Mouse (Mus musculus) heart, embryonic 14.5 days (tissue): ENCODE measurements around the gene Creb3l2. TPM values are rescaled to one million over a fixed set of nuclear protein-coding genes. Genes with fewer than 3 reads are reported as not detected.
"Not testable (repeated sequence)": the region's sequence is repeated elsewhere in the genome, so short reads cannot be mapped to it uniquely, and the experiment has no call there.

ENCODE experiments used
- ATAC-seq: fragments of 200-750 bp; cut with Nextera tagmentation; 2 replicates; pipeline ENCODE4 v1.8.0; 2017; ENCODE audit warnings: low read depth, moderate TSS enrichment; ENCODE audit not compliant: insufficient number of reproducible peaks, insufficient read depth, low FRiP score
- H3K27ac ChIP-seq, 2 experiments: fragments of 200-500 bp in 1 of 2; fragments of 300-500 bp in 1 of 2; sonication (generic) in 1 of 2; replicated peaks in 1 of 2; 2 replicates each; pipeline ENCODE4 v1.5.1; 2012 to 2014; ENCODE audit warnings: low read depth in 2 of 2, low read length in 2 of 2, control low read depth in 1 of 2, mild to moderate bottlenecking in 1 of 2, mixed read lengths in 1 of 2; ENCODE audit not compliant: control insufficient read depth in 1 of 2, insufficient read depth in 1 of 2
- H3K27me3 ChIP-seq: fragments of 300-500 bp; sonication (generic); 2 replicates; pipeline ENCODE4 v1.6.1; 2014; ENCODE audit warnings: mild to moderate bottlenecking, low read length, control low read depth; ENCODE audit not compliant: control insufficient read depth, insufficient read depth
- H3K36me3 ChIP-seq: fragments of 300-500 bp; sonication (generic); 2 replicates; pipeline ENCODE4 v1.6.1; 2014; ENCODE audit warnings: mild to moderate bottlenecking, control low read depth, low read length, mixed read lengths; ENCODE audit not compliant: control insufficient read depth, insufficient read depth
- H3K4me1 ChIP-seq, 2 experiments: fragments of 200-500 bp in 1 of 2; fragments of 300-500 bp in 1 of 2; sonication (generic) in 1 of 2; 2 replicates each; pipeline ENCODE4 v1.6.1; 2012 to 2014; ENCODE audit warnings: low read length in 2 of 2, control low read depth in 1 of 2, mixed read lengths in 1 of 2; ENCODE audit not compliant: control insufficient read depth in 2 of 2, insufficient read depth in 2 of 2
- H3K4me2 ChIP-seq: fragments of 300-500 bp; sonication (generic); 2 replicates; pipeline ENCODE4 v1.6.1; 2014; ENCODE audit warnings: mild to moderate bottlenecking, low read length
- H3K4me3 ChIP-seq, 2 experiments: fragments of 200-500 bp in 1 of 2; fragments of 300-500 bp in 1 of 2; sonication (generic) in 1 of 2; 2 replicates each; pipeline ENCODE4 v1.5.1; 2012 to 2014; ENCODE audit warnings: low read length in 2 of 2, mild to moderate bottlenecking in 2 of 2, control low read depth in 1 of 2, low read depth in 1 of 2, moderate library complexity in 1 of 2; ENCODE audit not compliant: control insufficient read depth in 1 of 2, insufficient read depth in 1 of 2
- H3K9ac ChIP-seq: fragments of 300-500 bp; sonication (generic); 2 replicates; pipeline ENCODE4 v1.6.1; 2014; ENCODE audit warnings: mild to moderate bottlenecking, low read length
- H3K9me3 ChIP-seq: fragments of 300-500 bp; sonication (generic); 2 replicates; pipeline ENCODE4 v1.6.1; 2016; ENCODE audit warnings: low read length, control low read depth; ENCODE audit not compliant: control insufficient read depth
- WGBS: fragments of 180-500 bp; shearing (Covaris S2); extraction: QIAGEN DNeasy Blood & Tissue Kit; methylation state at CpG from one replicate; pipeline ENCODE4 v1.1.7; 2014; 5-methylcytosine and 5-hydroxymethylcytosine counted together
- polyA plus RNA-seq: library from polyadenylated mRNA; unstranded; fragments of >200 nt; fragmentation: Nextera tagmentation; extraction: Ambion mirVana; gene quantifications from 2 replicates; pipeline ENCODE4 v1.2.1, GENCODE M21; 2014

Gene Creb3l2
- polyA plus RNA-seq, 1 experiment from 2014 or later = 39.9 TPM

DNA sequence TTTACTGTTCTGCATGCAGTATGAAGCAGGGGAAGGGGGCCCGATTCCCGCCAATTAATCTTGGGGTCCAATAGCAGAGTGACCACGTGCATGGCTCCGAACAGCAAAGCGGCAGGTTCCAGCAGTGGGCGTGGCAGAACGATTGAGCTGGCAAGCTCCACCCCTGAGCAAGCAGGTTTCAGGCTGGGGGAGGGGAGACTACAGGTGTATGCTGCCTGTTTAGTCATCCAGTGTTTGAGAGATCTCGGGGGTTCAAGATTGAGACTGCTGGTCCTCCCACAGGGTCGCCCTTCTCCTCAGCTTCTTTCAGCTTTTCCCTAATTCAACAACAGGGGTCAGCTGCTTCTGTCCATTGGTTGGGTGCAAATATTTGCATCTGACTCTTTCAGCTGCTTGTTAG, 17.7 kb upstream of the Creb3l2 start:
- H3K27ac ChIP-seq, H3K9ac ChIP-seq, H3K36me3 ChIP-seq, H3K4me3 ChIP-seq, H3K9me3 ChIP-seq, H3K27me3 ChIP-seq, H3K4me2 ChIP-seq, H3K4me1 ChIP-seq, ATAC-seq: not testable (repeated sequence)
- WGBS = 48% methylated on average over 9 of the region's 9 CpGs

DNA sequence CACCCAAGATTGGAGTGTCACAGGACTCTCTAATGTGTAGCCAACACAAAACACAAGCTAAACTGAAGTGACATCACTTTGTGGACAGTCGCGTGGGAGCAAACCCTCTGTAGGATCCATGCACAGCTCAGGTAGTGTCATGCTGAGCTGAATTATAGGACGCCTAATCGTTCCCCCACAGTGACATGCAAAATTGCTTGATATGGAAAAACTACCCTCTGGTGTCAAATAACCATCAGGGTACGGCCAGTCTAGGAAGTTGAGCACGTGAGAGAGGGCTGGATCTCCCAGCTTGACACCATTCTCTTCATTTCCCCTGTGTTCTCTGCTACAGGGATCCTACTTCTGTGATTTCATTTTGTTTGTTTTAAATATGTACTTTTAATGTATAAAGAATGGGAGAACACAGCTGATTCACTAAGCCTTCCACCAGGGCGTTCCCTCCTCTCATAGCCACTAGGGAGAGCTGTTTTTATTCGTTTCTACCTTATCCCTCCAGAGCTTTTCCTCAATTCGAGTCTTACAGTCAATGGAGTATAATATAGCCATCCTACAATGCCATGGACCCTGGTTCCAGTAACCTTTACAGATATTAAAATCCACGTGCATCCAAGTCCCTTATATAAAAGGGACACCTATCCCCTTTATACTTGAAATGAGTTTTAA, 16.2 kb upstream of the Creb3l2 start:
- H3K9ac ChIP-seq = no peak overlapping the region
- H3K4me3 ChIP-seq = no peak overlapping the region
- H3K4me1 ChIP-seq = no peaks in the 10 kb centered on the region
- no peaks in the 10 kb centered on the region for H3K27me3 ChIP-seq
- no peaks in the 10 kb centered on the region for H3K9me3 ChIP-seq
- no peak overlapping the region for H3K27ac ChIP-seq
- WGBS = 38% methylated on average over 10 of the region's 10 CpGs
- ATAC-seq = no peak
- H3K36me3 ChIP-seq = no peaks in the 10 kb centered on the region
- no peak overlapping the region for H3K4me2 ChIP-seq

DNA sequence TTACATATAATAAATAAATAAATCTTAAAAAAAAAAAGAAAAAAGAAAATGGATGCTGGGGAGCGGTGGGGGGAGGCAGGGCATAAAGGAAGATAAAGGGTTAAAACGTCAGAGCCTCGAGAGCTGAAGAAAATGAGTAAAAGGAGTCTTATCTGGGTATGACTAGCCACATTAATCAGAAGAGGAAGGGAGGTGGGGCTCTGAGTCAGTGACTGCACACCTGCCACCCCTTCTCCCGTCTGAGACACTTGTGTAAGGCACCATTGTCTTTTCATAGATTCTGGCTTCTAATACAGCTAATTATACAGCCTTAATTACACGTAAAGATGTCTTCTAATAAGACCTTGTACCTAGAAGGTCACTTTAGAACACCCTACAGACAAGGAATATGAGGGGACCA, 13.6 kb upstream of the Creb3l2 start:
- Histone ChIP-seq H3K9ac (no peak overlapping the region), H3K36me3 (no peaks in the 10 kb centered on the region), H3K4me2 (no peak overlapping the region), H3K4me1 (no peaks in the 10 kb centered on the region), H3K9me3 (no peaks in the 10 kb centered on the region), H3K27me3 (no peaks in the 10 kb centered on the region), H3K27ac (no peak overlapping the region), H3K4me3 (no peak overlapping the region)
- WGBS = 60% methylated on average over 5 of the region's 5 CpGs
- ATAC-seq = no peak

DNA sequence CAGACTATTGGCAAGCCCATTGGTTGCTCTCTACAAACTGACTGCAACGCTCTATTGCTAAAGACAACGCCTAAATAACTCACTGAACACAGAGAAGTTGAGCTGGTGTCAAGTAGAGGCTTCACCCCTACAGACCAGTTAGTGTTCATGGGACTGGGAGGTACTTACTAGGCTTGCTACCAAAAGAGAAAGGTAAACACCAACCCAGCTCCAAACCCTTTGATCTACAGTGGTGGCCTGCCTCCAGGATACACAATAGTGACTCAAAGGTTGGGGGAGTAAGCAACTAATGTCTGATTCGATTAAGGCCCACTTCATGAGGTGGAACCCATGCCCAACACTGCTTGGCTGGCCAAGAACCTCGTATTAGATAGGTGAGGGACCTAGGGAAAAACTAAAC, 11.1 kb upstream of the Creb3l2 start:
- WGBS = 71% methylated on average over 4 of the region's 4 CpGs
- no peak overlapping the region for H3K4me3 ChIP-seq

DNA sequence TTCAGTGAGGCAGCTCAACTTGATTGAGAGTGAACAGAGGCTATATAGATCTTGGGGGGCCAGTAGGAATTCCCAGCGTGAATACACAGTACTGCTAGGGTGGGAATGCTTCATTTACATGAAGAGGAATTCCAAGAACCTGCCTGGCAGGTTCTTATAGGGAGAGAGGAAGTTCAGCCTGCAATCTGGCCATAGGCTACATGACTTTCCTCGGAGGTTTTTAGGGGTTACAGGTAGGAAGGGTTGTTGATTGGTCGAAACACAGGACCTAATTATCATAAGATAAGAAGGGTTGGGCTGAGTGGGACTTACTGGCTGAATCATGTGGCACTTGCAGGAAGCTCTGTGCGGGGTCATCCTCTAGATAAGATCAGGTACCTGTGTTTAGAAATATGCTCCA, 9.7 kb upstream of the Creb3l2 start:
- Histone ChIP-seq H3K4me1 (no peaks in the 10 kb centered on the region), H3K27me3 (no peaks in the 10 kb centered on the region), H3K9me3 (no peaks in the 10 kb centered on the region), H3K27ac (no peak overlapping the region), H3K36me3 (no peaks in the 10 kb centered on the region), H3K4me3 (no peak overlapping the region), H3K9ac (no peak overlapping the region), H3K4me2 (no peak overlapping the region)
- 44% methylated on average over 4 of the region's 4 CpGs for WGBS
- no peak for ATAC-seq

More for the DNA sequence above, 11.1 kb upstream of the Creb3l2 start:
- ATAC-seq = no peak
- Histone ChIP-seq H3K4me2 (no peak overlapping the region), H3K36me3 (no peaks in the 10 kb centered on the region), H3K27ac (no peak overlapping the region), H3K27me3 (no peaks in the 10 kb centered on the region), H3K4me1 (no peaks in the 10 kb centered on the region), H3K9me3 (no peaks in the 10 kb centered on the region), H3K9ac (no peak overlapping the region)

DNA sequence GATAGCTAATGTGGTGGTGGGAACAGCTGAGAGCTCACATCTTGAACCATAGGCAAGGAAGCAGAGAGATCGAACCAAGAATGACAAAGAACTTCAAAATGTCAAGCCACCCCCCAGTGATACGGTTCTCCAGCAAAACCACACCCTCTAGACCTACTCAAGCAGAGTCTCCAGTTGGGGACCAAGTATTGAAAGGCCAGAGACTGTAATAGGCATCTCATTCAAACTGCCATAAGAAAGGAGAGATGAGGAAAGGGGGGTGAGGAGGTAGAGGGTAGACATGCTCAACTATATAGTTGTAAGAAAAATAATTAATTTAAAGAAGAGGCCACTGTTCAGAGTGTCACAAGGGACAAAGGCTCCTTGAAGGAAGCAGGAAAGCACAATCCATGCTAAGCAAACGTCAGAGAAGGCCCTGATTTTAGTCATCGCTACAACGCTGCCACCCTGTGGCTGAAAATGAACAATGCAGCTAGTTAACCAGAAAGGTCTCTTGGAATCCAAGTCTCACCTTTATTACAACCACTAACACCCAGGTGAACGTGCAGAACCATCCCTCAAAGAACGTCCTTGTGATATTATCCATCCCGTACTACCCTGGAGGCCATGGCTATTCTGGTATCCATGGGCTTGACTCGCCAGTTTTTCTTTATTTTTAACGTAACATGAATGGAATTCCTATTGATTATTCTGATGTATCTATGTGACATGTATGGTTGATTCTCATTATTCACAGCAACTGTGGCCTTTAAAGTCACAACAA, 5.9 kb upstream of the Creb3l2 start:
- no peak overlapping the region for H3K4me2 ChIP-seq
- H3K4me1 ChIP-seq = peaks cover 0 to 3% of the 10 kb centered on the region in 2 experiments; a peak in 2 of 4 replicates
- peaks cover 4% of the 10 kb centered on the region; the same call in 1 of the 2 replicates for H3K9me3 ChIP-seq
- WGBS = 18% methylated on average over 10 of the region's 10 CpGs
- H3K9ac ChIP-seq = no peak overlapping the region
- H3K27ac ChIP-seq = no peak overlapping the region
- no peak overlapping the region for H3K4me3 ChIP-seq
- no peaks in the 10 kb centered on the region for H3K27me3 ChIP-seq
- ATAC-seq = no peak
- H3K36me3 ChIP-seq = no peaks in the 10 kb centered on the region

DNA sequence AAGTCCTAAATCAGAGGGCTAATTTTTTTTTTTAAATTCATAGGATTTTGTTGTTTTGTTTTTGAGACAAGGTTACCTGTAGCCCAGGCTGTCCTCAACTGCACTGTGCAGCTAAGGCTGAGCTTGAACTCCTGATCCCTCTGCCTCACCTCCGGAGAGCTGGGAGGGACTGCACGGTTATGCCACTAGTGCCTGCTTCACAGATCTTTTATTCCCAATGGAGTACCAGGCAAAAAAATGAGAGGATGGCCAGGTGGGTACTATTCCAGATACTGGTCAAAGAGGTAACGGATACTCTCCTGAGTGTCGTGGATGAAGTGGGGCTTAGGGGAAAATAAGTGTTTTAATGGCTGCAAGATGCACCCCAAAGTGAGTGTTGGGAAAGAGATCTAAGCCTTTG, 835 bp upstream of the Creb3l2 start:
- peak overlapping the region in 1 of 2 experiments; percentile 58; a peak in 1 of 4 replicates for H3K27ac ChIP-seq
- WGBS = 46% methylated on average over 4 of the region's 4 CpGs
- peak overlapping the region; percentile 38; a peak in 3 of 4 replicates for H3K4me3 ChIP-seq
- H3K36me3 ChIP-seq = peaks cover 7% of the 10 kb centered on the region
- H3K4me1 ChIP-seq = peaks cover 8 to 25% of the 10 kb centered on the region in 2 experiments; a peak in 3 of 4 replicates
- ATAC-seq = no peak
- H3K9ac ChIP-seq = peak overlapping the region; percentile 75
- no peaks in the 10 kb centered on the region for H3K27me3 ChIP-seq
- H3K4me2 ChIP-seq = peak overlapping the region; percentile 69
- H3K9me3 ChIP-seq = peaks cover 4% of the 10 kb centered on the region; the same call in 1 of the 2 replicates
